Mouse (Mus musculus) testis, adult 2 months (tissue): ENCODE results near the gene Antxr2. TPM values are rescaled to one million over a fixed set of nuclear protein-coding genes. Genes with fewer than 3 reads are reported as not detected.

Experiments used
- H3K27ac ChIP-seq: fragments of 200-500 bp; 2 replicates; pipeline ENCODE4 v1.5.1; 2012; ENCODE audit warnings: low read depth, low read length; ENCODE audit not compliant: control insufficient read depth, insufficient read depth
- H3K27me3 ChIP-seq: fragments of 200-500 bp; 2 replicates; pipeline ENCODE4 v1.6.1; 2012; ENCODE audit warnings: mild to moderate bottlenecking, low read length, moderate library complexity; ENCODE audit not compliant: control insufficient read depth, insufficient read depth
- H3K36me3 ChIP-seq: fragments of 200-500 bp; 2 replicates; pipeline ENCODE4 v1.6.1; 2012; ENCODE audit warnings: mild to moderate bottlenecking, low read length; ENCODE audit not compliant: control insufficient read depth, insufficient read depth
- H3K4me1 ChIP-seq: fragments of 200-500 bp; 2 replicates; pipeline ENCODE4 v1.6.1; 2012; ENCODE audit warnings: low read length; ENCODE audit not compliant: control insufficient read depth, insufficient read depth
- H3K4me3 ChIP-seq: fragments of 200-500 bp; 2 replicates; pipeline ENCODE4 v1.5.1; 2012; ENCODE audit warnings: low read depth, mild to moderate bottlenecking, low read length, moderate library complexity, mixed read lengths; ENCODE audit not compliant: control insufficient read depth
- CTCF ChIP-seq: fragments of 200-500 bp; IDR thresholded peaks from 2 replicates; pipeline ENCODE4 v1.5.1; 2012; ENCODE audit warnings: low read depth, mild to moderate bottlenecking, inconsistent platforms, low read length, moderate library complexity; ENCODE audit not compliant: control insufficient read depth, insufficient read depth, insufficient replicate concordance
- POLR2A ChIP-seq: fragments of 200-500 bp; IDR thresholded peaks from 2 replicates; pipeline ENCODE4 v1.6.1; 2012; ENCODE audit warnings: low read depth, mild to moderate bottlenecking, inconsistent platforms, low read length, moderate library complexity; ENCODE audit not compliant: control insufficient read depth
- polyA plus RNA-seq: library from polyadenylated mRNA; depleted of rRNA; stranded (reverse); fragments of >200 nt; gene quantifications from 2 replicates; pipeline ENCODE4 v1.2.3, GENCODE M21; 2012; rRNA removed

The Antxr2 gene
- 2.2 and 2.7 TPM in 2 replicates for polyA plus RNA-seq

DNA sequence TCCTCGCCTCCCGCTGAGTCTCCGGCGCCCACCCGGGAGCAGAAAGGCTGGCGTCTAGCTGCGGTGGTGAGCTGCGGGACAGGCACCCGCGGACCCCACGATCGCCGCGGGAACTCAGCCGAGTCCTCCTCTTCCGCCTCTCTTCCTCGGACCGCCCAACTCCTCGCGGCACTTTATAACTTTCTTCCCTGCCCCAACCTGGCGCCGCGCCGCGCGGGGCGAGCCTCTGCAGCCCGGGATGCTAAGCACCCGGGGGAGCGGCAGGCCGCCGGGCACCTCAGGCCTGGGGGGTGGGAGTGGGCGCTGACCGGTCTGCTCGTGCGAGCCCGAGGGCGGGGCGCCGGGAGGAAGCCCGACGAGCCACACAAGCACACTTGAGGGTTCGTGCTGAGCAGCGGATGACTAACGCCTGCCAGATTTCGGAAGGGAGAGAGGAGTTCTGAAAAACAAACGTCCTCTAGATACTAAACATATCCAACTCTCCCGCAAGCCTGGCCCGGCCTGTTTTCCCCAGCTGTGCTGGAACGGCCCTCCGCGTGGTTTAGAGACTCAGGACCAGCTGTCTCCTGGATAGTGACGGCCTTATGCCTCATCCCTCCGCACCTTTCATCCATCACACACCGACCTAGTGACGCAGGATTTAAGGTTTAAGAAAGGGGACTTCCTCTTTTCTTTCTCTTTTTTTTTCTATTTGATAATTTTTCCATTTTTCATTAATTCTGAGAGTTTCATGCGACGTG is at the start of gene Antxr2:
Gene Antxr2 (minus strand): TSS at position 142 of the 740 bp plus-strand sequence.
- Histone ChIP-seq H3K4me1 (peaks cover 11% of the 10 kb centered on the region), H3K36me3 (no peaks in the 10 kb centered on the region), H3K27ac (no peak within 1 kb of the TSS), H3K4me3 (peak within 1 kb of the TSS; percentile 82), H3K27me3 (no peaks in the 10 kb centered on the region)
- TF ChIP-seq POLR2A (0 out of 2 replicates have a peak, but pooled peaks have one; percentile 14), CTCF (no peak)

DNA sequence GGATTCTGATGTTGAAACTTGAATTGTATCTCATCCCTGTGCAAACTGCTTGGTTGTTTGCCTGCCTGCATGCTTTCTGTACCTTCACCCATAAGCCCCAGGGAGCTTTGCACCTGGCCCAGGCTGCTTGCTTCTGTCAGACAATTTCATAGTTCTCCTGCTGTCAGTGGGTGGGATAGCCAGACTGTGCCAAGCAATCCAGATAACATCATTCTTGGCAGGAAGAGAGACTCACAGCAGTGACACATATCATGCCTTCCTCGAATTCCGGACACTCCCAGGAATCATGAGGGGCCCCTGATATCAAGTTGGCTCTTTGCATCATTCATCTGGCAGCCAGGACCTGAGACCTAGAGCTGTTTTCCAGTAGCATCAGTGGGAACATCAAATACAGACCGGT is 45.8 kb upstream of the Antxr2 start:
- peaks cover 2% of the 10 kb centered on the region; the same call in 1 of the 2 replicates for H3K4me1 ChIP-seq
- no peak overlapping the region for H3K4me3 ChIP-seq
- no peak for TF ChIP-seq CTCF
- TF ChIP-seq POLR2A: no peak
- no peaks in the 10 kb centered on the region for H3K36me3 ChIP-seq
- no peak overlapping the region for H3K27ac ChIP-seq
- H3K27me3 ChIP-seq: no peaks in the 10 kb centered on the region

DNA sequence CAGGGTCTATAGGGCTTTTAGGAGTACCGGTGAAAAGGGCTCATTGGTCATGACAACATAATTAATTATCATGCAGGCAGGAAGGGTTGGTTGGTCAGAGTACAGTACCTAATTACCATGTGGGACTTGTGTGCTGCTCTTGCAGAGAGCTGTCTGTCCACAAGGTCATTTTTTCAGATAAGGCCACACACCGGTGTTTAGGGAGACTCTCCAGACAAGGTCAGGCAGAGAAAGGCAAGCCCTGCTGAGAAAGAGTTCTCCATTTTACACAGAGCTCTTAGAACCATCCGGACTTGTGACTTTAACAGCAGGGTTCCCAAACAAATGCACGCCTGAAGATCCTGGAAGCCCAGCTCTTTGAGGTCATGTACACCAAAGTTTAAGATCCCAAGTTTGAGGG is 38.3 kb upstream of the Antxr2 start:
- Histone ChIP-seq H3K27me3 (no peaks in the 10 kb centered on the region), H3K4me3 (no peak overlapping the region), H3K27ac (no peak overlapping the region), H3K4me1 (peaks cover 2% of the 10 kb centered on the region; the same call in 1 of the 2 replicates), H3K36me3 (no peaks in the 10 kb centered on the region)
- TF ChIP-seq CTCF (no peak), POLR2A (no peak)

DNA sequence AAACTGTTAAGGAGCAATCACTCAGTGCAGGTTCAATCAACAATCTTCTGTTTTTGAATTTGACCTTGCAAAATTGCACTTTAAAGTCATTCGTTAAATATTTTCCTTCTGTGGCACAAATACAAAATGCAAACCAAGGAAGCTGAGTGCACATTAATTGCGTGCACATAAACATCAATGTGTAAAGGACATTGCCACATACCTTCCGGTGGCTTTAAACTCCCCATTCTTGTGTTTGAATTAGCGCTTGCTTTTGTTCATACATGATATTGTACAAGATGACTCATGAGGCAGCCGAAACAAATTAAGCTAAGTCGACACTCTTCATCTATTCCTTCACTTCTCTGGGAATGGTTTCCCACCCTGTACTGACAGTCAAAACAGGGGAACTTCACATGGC is 24.4 kb upstream of the Antxr2 start:
- H3K4me3 ChIP-seq: no peak overlapping the region
- H3K27me3 ChIP-seq: no peaks in the 10 kb centered on the region
- no peaks in the 10 kb centered on the region for H3K36me3 ChIP-seq
- peaks cover 3% of the 10 kb centered on the region for H3K4me1 ChIP-seq
- no peak for TF ChIP-seq CTCF
- no peak for TF ChIP-seq POLR2A
- no peak overlapping the region for H3K27ac ChIP-seq

DNA sequence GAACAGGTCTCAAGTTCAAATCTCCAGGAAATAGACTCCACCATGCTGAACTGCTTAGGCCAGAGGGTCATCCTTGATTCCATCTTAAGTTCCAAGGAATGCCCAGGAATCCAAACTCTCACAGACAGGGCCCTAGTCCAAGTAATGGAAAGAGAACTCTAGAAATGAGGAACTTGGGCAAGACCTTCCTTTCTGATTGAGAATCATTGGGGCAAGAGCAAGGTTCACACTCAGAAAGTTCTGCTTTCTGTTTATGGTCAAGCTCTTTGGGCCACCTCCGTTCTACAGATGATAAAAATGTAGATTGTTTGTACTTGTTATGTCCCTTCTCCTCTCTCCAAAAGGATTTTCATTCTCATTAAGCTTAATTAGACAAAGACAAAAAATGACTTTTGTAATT is 24.0 kb upstream of the Antxr2 start:
- H3K4me3 ChIP-seq: no peak overlapping the region
- H3K4me1 ChIP-seq: peaks cover 3% of the 10 kb centered on the region
- no peaks in the 10 kb centered on the region for H3K36me3 ChIP-seq
- H3K27me3 ChIP-seq: no peaks in the 10 kb centered on the region
- TF ChIP-seq POLR2A (no peak), CTCF (no peak)
- no peak overlapping the region for H3K27ac ChIP-seq

DNA sequence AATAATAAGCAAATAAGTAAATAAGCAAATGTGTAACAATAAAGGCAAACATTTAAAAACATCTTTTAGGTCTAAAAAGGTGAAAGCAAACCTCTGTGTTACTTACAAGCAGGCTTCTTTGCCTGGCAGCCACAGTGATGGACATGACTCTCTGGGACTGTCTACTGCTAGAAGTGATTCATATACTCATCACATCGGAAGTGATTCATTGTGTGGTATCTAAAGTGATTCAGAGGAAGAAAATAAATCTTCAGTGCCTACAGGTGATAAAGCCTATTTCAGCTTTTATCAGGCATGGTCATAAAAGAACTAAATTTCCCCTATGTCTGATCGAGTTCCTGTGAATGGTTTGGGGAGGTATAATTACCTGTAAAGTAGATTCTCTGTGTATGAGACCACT is 4.1 kb upstream of the Antxr2 start:
- TF ChIP-seq CTCF: no peak
- H3K4me1 ChIP-seq: peaks cover 11% of the 10 kb centered on the region
- H3K27me3 ChIP-seq: no peaks in the 10 kb centered on the region
- no peak overlapping the region for H3K27ac ChIP-seq
- H3K4me3 ChIP-seq: no peak overlapping the region
- H3K36me3 ChIP-seq: no peaks in the 10 kb centered on the region

DNA sequence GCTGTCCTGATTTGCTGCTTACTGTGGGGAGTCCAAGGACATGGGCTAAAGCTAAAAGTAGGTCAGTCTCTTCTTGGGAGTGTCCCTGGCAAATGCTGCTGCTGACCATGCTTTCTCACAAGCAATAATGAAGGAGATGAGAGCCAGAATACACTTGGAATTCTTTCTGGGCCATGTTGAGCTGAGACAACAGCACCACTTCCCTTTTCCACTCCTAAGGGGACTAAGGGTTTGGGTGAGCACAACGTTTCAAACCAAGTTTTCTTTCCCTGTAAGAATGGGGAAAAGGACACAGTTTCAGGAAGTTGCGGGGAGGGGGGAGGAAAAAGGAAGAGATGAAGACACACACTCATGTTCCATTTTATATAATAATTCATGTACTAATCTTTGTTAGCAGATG is 3.4 kb upstream of the Antxr2 start:
- Histone ChIP-seq H3K27ac (no peak overlapping the region), H3K4me1 (peaks cover 11% of the 10 kb centered on the region), H3K4me3 (no peak overlapping the region), H3K36me3 (no peaks in the 10 kb centered on the region), H3K27me3 (no peaks in the 10 kb centered on the region)
- TF ChIP-seq POLR2A (no peak), CTCF (no peak)
